Mouse (Mus musculus) spleen, adult 2 months (tissue): ENCODE data around the gene Hoxc5.

Source experiments
- CTCF ChIP-seq: fragments of 200-500 bp; IDR thresholded peaks from 2 replicates; pipeline ENCODE4 v1.5.1; 2011; ENCODE audit warnings: mild to moderate bottlenecking, inconsistent platforms; ENCODE audit not compliant: insufficient read depth, insufficient read length, insufficient replicate concordance; ENCODE audit errors: extremely low read depth
- POLR2A ChIP-seq: fragments of 200-500 bp; IDR thresholded peaks from 2 replicates; pipeline ENCODE4 v1.6.1; 2011; ENCODE audit warnings: low read depth, low read length, inconsistent platforms

DNA sequence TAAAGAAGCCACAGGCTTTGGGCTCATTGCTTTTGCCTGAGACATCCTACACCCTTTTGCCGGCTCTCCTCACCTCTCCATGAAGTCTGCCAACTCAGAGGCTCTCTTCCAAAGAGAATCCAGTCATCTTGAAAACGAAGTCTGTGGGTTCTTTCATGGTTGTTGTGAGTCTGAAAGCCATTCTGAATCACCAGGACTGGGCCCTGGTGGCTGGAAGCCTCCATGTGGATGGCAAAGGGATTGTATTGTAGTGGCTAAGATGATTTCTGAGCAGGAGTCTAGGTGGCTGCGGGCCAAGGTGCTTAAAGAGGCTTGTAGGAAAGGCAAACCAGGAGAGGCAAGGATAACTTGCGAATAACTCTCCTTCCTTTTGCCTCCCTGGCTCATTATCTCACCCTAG is 34.9 kb downstream of the Hoxc5 start:
- TF ChIP-seq CTCF (no peak), POLR2A (no peak)
